Mouse (Mus musculus) embryonic facial prominence, embryonic 12.5 days (tissue): ENCODE measurements around the gene Nck2. TPM values are rescaled to one million over a fixed set of nuclear protein-coding genes. Genes with fewer than 3 reads are reported as not detected.
A peak's percentile ranks its signal among the peaks of the same experiment; 100 is the strongest.

Source experiments
- ATAC-seq: fragments of 200-750 bp; cut with Nextera tagmentation; 2 replicates; pipeline ENCODE4 v1.8.0; 2017; ENCODE audit not compliant: insufficient number of reproducible peaks, insufficient read depth, low FRiP score, low TSS enrichment
- H3K27ac ChIP-seq: fragments of 300-500 bp; sonication (generic); 2 replicates; pipeline ENCODE4 v1.5.1; 2016; ENCODE audit warnings: mild to moderate bottlenecking
- H3K27me3 ChIP-seq: fragments of 300-500 bp; sonication (generic); 2 replicates; pipeline ENCODE4 v1.6.1; 2016; ENCODE audit warnings: mild to moderate bottlenecking, moderate library complexity
- H3K36me3 ChIP-seq: fragments of 300-500 bp; sonication (generic); 2 replicates; pipeline ENCODE4 v1.6.1; 2016; ENCODE audit warnings: mild to moderate bottlenecking
- H3K4me1 ChIP-seq: fragments of 300-500 bp; sonication (generic); 2 replicates; pipeline ENCODE4 v1.6.1; 2016
- H3K4me2 ChIP-seq: fragments of 300-500 bp; sonication (generic); replicated peaks from 2 replicates; pipeline ENCODE4 v1.6.1; 2016; ENCODE audit warnings: mild to moderate bottlenecking, moderate library complexity
- H3K4me3 ChIP-seq: fragments of 300-500 bp; sonication (generic); 2 replicates; pipeline ENCODE4 v1.5.1; 2016; ENCODE audit warnings: mild to moderate bottlenecking
- H3K9ac ChIP-seq: fragments of 300-500 bp; sonication (generic); 2 replicates; pipeline ENCODE4 v1.6.1; 2016; ENCODE audit warnings: mild to moderate bottlenecking, moderate library complexity
- H3K9me3 ChIP-seq: fragments of 300-500 bp; sonication (generic); 2 replicates; pipeline ENCODE4 v1.6.1; 2016; ENCODE audit warnings: mild to moderate bottlenecking, moderate library complexity
- WGBS: fragments of 180-500 bp; shearing (Covaris S2); methylation state at CpG from one replicate; pipeline ENCODE4 v1.1.7; 2016; 5-methylcytosine and 5-hydroxymethylcytosine counted together
- polyA plus RNA-seq: library from polyadenylated mRNA; unstranded; fragments of >200 nt; fragmentation: Nextera tagmentation; extraction: Ambion mirVana; gene quantifications from 2 replicates; pipeline ENCODE4 v1.2.1, GENCODE M21; 2016

Nck2 gene
- polyA plus RNA-seq, 1 experiment from 2014 or later: 62.5 TPM

DNA sequence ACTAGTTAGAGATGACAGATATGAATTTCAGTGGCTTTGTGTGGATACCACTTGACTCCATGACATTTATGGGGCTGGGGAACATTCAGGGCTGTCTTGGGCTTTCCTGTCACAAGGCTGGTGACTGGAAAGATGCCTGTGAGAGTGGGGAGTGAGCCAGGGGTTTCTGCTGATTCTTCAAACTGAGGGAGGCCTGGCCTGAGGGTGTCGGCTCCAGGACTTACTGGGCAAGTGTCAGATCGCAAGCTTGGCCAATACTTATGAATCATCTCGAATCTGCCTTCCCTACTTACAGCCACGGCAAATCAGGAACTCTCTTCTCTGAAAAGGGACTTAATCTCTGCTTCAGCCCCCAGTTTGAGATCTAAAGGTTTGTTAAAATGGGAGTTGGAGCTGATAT, 18.3 kb downstream of the Nck2 start:
- Histone ChIP-seq H3K27me3 (no peaks in the 10 kb centered on the region), H3K4me3 (no peak overlapping the region), H3K36me3 (0 out of 2 replicates have a peak, but pooled peaks cover 6% of the 10 kb centered on the region), H3K4me1 (peaks cover 34% of the 10 kb centered on the region), H3K9ac (no peak overlapping the region), H3K4me2 (no peak overlapping the region), H3K9me3 (no peaks in the 10 kb centered on the region), H3K27ac (0 out of 2 replicates have a peak overlapping the region, but pooled peaks have one; percentile 14)
- no peak for ATAC-seq
- 67% methylated on average over 4 of the region's 4 CpGs for WGBS

DNA sequence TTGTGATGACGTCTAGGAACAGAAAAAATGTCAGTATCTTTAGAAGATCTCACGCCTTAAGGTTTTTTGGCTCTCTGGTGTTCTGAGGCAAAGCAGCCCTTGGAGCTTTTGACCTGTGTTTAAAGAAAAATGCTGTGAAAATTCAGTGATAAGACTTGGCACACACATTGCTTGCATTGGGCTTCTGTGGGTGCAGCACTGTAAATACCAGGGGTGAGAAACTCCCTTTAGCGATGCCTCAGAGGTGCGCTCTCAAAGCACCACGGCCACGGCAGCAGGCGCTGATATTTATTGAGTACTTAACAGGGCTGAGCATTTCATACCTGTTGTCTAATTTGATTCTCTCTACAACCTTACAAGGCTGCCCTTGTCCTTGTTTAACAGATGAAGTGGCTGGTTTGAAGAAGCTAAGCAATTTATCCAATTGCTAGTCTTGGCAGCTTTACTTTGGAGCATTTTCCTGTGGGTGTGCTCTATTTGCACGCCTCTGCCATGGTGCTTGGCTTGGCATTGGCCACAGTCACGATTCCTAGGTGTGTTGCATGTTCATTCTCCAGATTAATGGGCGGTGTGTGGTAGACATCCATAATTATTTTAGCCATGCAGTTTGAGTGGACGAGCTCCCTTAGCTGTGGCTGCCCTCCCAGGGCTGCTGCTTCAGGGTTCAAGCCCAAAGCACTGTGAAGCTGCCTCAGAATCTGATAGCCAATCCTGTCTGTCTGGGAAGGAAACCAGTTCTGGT, 19.7 kb downstream of the Nck2 start:
- Histone ChIP-seq H3K4me1 (peaks cover 39% of the 10 kb centered on the region), H3K9me3 (no peaks in the 10 kb centered on the region), H3K9ac (no peak overlapping the region), H3K27ac (no peak overlapping the region), H3K4me3 (no peak overlapping the region), H3K36me3 (0 out of 2 replicates have a peak, but pooled peaks cover 6% of the 10 kb centered on the region), H3K4me2 (no peak overlapping the region), H3K27me3 (no peaks in the 10 kb centered on the region)
- 86% methylated on average over 11 of the region's 11 CpGs for WGBS
- ATAC-seq: no peak

DNA sequence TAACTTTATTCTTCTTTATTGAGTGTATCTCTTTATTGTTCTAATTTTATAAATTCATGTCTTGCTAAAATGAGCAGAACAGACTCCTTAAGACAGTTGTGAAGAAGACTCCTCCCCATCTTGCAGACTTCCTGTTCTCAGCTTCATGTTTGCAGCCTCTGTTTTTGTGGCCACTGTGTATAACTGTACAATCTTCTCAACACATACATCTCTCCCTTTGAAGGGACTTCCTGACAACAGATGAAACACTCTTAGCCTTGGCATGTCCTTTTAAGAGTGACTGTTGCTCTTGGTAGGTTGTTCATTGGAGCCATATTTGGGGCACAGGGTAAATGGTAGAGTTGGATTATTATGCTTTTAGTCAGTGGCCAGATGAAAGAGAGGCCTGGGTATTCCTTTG, 20.6 kb downstream of the Nck2 start:
- Histone ChIP-seq H3K9me3 (no peaks in the 10 kb centered on the region), H3K36me3 (0 out of 2 replicates have a peak, but pooled peaks cover 6% of the 10 kb centered on the region), H3K27ac (no peak overlapping the region), H3K4me2 (no peak overlapping the region), H3K4me1 (peaks cover 38% of the 10 kb centered on the region), H3K9ac (no peak overlapping the region), H3K27me3 (no peaks in the 10 kb centered on the region), H3K4me3 (no peak overlapping the region)
- ATAC-seq: no peak

DNA sequence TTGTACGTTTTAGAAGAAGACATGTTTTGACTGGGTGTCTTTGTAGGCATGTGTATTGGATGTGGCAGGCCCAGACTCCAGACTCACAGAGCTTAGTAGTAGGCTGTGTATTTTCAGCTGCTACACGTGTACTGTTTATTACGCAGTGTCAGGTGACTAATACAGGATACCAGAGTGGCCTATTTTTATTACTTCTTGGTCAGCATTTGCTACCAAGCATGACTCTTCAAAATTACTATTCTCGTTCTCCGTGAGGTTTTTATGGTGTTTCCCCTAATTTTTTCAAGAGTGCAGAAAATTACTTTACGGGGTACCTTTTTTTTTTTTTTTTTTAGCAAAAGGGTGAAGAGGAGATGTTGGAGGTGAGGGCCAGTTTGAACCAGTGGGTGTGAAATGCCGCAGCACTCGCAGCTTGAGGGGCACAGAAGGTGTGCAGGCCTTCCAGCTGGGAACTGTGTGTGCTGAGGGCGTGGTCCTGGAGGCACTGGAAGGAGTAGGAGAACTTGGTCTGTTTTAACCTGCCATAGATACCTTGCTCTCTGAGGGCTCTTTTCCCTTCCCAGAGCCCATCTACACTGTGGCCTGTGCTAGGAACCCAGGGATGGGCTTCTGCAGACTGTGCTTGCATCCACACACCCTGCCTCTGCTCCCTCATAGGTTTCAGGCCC, 21.7 kb downstream of the Nck2 start:
- no peak for ATAC-seq
- Histone ChIP-seq H3K4me1 (peaks cover 47% of the 10 kb centered on the region), H3K4me3 (no peak overlapping the region), H3K9me3 (no peaks in the 10 kb centered on the region), H3K9ac (no peak overlapping the region), H3K27ac (no peak overlapping the region), H3K36me3 (0 out of 2 replicates have a peak, but pooled peaks cover 3% of the 10 kb centered on the region), H3K4me2 (no peak overlapping the region), H3K27me3 (no peaks in the 10 kb centered on the region)
- 82% methylated on average over 9 of the region's 9 CpGs for WGBS

GRCm38 (mm10) chr1:43467656-43468055, 23.3 kb downstream of the Nck2 start:
- H3K9ac ChIP-seq: no peak overlapping the region
- no peak overlapping the region for H3K4me2 ChIP-seq
- H3K27ac ChIP-seq: no peak overlapping the region
- ATAC-seq: no peak
- H3K4me3 ChIP-seq: no peak overlapping the region
- 89% methylated on average over 8 of the region's 8 CpGs for WGBS
- no peaks in the 10 kb centered on the region for H3K9me3 ChIP-seq
- no peaks in the 10 kb centered on the region for H3K27me3 ChIP-seq
- peaks cover 55% of the 10 kb centered on the region for H3K4me1 ChIP-seq
- no peaks in the 10 kb centered on the region for H3K36me3 ChIP-seq

DNA sequence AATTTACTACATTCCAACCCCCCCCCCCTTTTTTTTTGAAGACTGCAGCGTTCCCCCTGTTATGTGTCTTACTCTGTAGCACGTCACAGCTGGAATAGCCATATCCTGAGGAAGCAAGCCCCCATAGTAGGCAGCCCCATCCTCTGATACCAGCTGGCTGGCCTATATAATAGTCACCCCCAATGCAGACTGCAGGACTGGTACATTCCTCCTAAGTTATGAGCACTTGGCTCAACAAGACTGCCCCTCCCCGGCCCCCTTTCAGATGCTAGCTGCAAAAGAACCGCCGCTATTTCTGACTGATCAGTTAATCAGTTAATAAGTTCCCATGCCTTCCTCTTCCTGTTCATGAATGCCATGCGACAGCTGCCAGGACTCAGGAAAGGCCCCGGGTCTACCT, 23.8 kb downstream of the Nck2 start:
- no peak for ATAC-seq
- WGBS: 71% methylated on average over 7 of the region's 7 CpGs
- no peak overlapping the region for H3K9ac ChIP-seq
- H3K4me1 ChIP-seq: peaks cover 52% of the 10 kb centered on the region
- H3K9me3 ChIP-seq: no peaks in the 10 kb centered on the region
- H3K36me3 ChIP-seq: no peaks in the 10 kb centered on the region
- no peaks in the 10 kb centered on the region for H3K27me3 ChIP-seq
- H3K4me2 ChIP-seq: no peak overlapping the region
- H3K4me3 ChIP-seq: no peak overlapping the region
- H3K27ac ChIP-seq: no peak overlapping the region

DNA sequence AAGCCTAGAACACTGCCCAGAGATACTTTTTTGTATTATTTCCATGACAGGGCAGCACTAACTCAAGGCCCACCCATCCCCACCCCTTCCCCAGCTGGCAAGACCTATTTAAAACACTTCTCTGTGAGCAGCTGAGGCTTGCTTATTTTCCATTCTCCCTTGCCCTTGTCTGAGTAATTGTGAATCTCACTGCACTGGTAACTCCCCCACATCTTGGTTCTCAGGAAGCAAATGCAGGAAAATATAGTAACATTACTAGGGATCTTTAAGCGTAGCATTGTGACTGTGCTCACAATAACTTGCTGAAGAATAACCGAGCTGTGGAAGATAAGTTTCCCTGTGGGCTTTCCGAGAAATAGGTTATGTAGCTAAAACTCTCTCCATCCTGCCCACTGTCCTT, 24.6 kb downstream of the Nck2 start:
- Histone ChIP-seq H3K4me3 (no peak overlapping the region), H3K36me3 (no peaks in the 10 kb centered on the region), H3K4me1 (peaks cover 53% of the 10 kb centered on the region), H3K27me3 (no peaks in the 10 kb centered on the region), H3K9ac (no peak overlapping the region), H3K9me3 (no peaks in the 10 kb centered on the region), H3K27ac (no peak overlapping the region), H3K4me2 (no peak overlapping the region)
- no peak for ATAC-seq
- 90% methylated on average over 3 of the region's 3 CpGs for WGBS

DNA sequence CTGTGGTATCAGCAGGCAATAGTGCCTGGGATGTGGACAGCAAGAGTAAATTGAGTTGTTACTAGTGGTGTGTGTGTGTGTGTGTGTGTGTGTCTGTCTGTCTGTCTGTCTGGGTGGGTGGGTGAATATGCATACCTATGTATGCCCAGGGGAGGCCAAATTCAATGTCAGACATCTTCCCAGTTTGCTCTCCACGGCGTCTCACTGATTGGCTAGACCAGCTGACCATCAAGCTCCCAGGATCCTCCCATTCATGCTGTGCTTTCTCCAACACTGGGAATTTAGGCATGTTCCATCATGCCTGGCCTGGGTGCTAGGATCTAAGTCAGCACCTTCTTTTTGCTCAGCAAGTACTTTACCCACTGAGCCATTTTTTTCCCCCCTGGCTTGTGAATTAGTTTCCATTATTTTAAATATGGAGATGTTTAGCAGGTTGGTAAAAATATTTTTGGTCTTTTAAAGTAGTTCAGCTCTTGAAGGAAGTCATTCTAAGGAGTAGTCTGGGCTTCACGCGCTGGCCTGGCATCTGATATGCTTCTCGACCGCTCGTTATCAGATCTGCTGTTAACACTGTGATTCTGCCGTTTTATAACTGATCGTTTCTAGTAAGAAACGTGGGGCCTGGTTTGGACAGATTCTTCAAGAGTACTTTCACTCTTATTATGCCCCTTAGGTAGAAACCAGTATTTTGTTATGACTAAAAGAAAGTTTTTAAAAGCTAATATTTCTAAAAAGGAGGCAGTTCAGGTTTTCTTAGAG, 26.2 kb downstream of the Nck2 start:
- Histone ChIP-seq H3K4me1 (peaks cover 54% of the 10 kb centered on the region), H3K27ac (no peak overlapping the region), H3K9ac (no peak overlapping the region), H3K36me3 (no peaks in the 10 kb centered on the region), H3K9me3 (no peaks in the 10 kb centered on the region), H3K4me3 (no peak overlapping the region), H3K4me2 (no peak overlapping the region), H3K27me3 (no peaks in the 10 kb centered on the region)
- ATAC-seq: no peak
- 82% methylated on average over 10 of the region's 10 CpGs for WGBS

GRCm38 (mm10) chr1:43471180-43472045, 27.0 kb downstream of the Nck2 start:
- H3K9me3 ChIP-seq: no peaks in the 10 kb centered on the region
- no peak overlapping the region for H3K9ac ChIP-seq
- no peak overlapping the region for H3K4me2 ChIP-seq
- no peak overlapping the region; the same call in 1 of the 2 replicates for H3K27ac ChIP-seq
- peaks cover 53% of the 10 kb centered on the region for H3K4me1 ChIP-seq
- no peak overlapping the region for H3K4me3 ChIP-seq
- WGBS: 92% methylated on average over 4 of the region's 4 CpGs
- H3K27me3 ChIP-seq: no peaks in the 10 kb centered on the region
- H3K36me3 ChIP-seq: no peaks in the 10 kb centered on the region
- 0 out of 2 replicates have a peak, but pooled peaks have one; percentile 35 for ATAC-seq

DNA sequence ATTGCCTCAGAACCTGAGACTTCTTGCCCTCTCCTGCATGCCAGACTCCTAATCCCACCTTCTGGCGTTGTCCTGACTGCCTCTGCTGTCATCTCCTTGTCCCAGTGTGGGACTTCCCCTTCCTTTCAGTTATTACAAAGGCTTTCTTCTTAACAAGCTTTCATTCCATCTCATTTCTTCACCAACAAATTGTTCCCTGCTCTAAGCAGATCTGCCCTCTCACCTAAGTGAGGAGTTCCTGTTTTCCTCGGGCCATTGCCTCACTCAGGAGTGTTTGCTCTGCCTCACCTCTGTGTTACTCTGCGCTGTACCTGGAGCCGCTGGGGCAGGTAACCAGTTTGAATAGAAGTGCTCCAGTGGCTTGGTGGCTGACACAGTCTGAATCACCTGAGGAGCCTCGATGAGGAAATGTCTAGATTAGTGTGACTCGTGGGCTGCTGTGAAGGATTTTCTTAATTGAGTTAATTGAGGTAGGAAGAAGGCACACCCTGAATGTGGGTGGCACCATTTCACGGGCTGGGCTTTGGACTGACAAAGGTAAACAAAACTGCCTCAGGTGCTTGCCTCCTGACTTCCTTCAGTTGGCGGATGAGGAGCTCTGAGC, 27.8 kb downstream of the Nck2 start:
- H3K36me3 ChIP-seq: no peaks in the 10 kb centered on the region
- ATAC-seq: no peak; the same call in 1 of the 2 replicates
- no peaks in the 10 kb centered on the region for H3K9me3 ChIP-seq
- H3K27me3 ChIP-seq: no peaks in the 10 kb centered on the region
- no peak overlapping the region for H3K4me2 ChIP-seq
- H3K9ac ChIP-seq: no peak overlapping the region
- 63% methylated on average over 8 of the region's 8 CpGs for WGBS
- no peak overlapping the region for H3K27ac ChIP-seq
- no peak overlapping the region for H3K4me3 ChIP-seq
- peaks cover 48% of the 10 kb centered on the region for H3K4me1 ChIP-seq
